Mouse (Mus musculus) left cerebral cortex, postnatal 10 days (tissue): ENCODE measurements around the gene Gse1. TPM values are rescaled to one million over a fixed set of nuclear protein-coding genes. Genes with fewer than 3 reads are reported as not detected.
A peak's percentile ranks its signal among the peaks of the same experiment; 100 is the strongest.
"Not testable (repeated sequence)": the region's sequence is repeated elsewhere in the genome, so short reads cannot be mapped to it uniquely, and the experiment has no call there.

ENCODE experiments used
- DNase-seq, 2 experiments: peaks; one replicate each; pipeline ENCODE4 v3.0.0; 2021 to 2022; ENCODE audit warnings: low spot score in 2 of 2, mixed read lengths in 1 of 2; ENCODE audit errors: extremely low spot score in 1 of 2
- intact Hi-C: fragments of 180-260 bp; cut with DNase I; formaldehyde crosslinking; loops from one replicate; pipeline ENCODE4 v1.15.1; 2025
- total RNA-seq, 2 experiments: library from RNA; stranded (reverse); gene quantifications; 2 replicates each; pipeline ENCODE4 v1.2.3; 2021

Gene Gse1
- total RNA-seq, 2 experiments from 2014 or later = 41.7 to 45.3 TPM

- no peak for DNase-seq
- intact Hi-C loops = no loop called here
Measured at GRCm38 (mm10) chr8:120328361-120329022, 100.2 kb downstream of the Gse1 start.

DNA sequence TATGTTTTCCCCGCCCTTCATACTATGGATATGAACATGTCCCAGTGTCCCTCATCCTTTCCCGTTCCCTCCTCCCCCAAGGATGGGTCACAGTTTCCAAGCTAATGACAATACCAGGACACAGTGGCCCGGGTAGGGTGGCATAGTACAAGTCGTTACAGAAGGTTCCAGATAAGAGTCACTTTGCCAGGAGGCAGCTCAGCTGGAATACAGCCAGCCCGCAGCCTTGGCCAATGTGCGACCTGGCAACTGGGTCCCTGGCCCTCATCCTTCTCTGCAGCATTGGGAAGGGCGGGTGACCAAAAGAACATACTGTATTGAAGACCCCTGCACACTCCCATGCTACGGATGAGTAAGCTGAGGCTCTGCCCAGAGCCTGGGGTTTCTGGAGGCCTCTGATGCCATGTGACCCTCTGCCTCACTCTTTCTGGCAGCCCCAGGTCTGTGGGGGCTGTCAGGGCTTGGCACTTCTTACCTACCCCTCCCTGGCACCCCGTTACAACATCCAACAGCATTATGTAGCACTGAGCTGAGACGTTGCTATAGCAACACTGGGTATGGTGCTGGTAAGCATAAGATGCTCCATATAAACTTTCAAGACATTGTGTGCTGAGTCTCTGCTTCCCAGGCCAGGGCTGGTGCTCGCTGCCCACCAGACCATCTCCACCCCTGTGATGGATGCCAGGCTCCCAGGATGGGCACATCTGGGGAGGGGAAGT lies 100.9 kb downstream of the Gse1 start:
- intact Hi-C loops = no loop called here
- no peak for DNase-seq

- DNase-seq = no peak
Measured at GRCm38 (mm10) chr8:120331027-120331426, 102.8 kb downstream of the Gse1 start.

GRCm38 (mm10) chr8:120332379-120333229 lies 104.3 kb downstream of the Gse1 start:
- no peak for DNase-seq
- intact Hi-C loops = no loop called here

More at GRCm38 (mm10) chr8:120331027-120331426, 102.8 kb downstream of the Gse1 start:
- intact Hi-C loops = no loop called here

- intact Hi-C loops = no loop called here
- no peak for DNase-seq
Measured at GRCm38 (mm10) chr8:120333681-120334080, 105.4 kb downstream of the Gse1 start.

DNA sequence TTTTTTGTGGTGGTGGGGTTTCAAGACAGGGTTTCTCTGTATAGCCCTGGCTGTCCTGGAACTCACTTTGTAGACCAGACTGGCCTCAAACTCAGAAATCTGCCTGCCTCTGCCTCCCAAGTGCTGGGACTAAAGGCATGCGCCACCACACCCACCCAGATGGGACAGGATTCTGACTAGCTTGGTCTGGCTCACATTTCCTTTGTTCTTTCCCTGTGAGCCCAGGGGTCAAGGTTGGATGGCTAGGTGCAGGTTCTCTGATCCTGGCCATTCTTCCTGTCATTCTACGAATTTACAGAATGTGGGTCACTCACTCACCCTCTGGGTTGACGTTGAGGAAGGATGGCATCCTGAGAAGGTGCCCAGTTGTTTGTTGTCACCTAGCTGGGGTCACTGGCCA lies 106.0 kb downstream of the Gse1 start:
- intact Hi-C loops, DNase-seq: not testable (repeated sequence)

GRCm38 (mm10) chr8:120334878-120335261 lies 106.6 kb downstream of the Gse1 start:
- intact Hi-C loops = no loop called here
- DNase-seq = peak in 1 of 2 experiments; percentile 66

DNA sequence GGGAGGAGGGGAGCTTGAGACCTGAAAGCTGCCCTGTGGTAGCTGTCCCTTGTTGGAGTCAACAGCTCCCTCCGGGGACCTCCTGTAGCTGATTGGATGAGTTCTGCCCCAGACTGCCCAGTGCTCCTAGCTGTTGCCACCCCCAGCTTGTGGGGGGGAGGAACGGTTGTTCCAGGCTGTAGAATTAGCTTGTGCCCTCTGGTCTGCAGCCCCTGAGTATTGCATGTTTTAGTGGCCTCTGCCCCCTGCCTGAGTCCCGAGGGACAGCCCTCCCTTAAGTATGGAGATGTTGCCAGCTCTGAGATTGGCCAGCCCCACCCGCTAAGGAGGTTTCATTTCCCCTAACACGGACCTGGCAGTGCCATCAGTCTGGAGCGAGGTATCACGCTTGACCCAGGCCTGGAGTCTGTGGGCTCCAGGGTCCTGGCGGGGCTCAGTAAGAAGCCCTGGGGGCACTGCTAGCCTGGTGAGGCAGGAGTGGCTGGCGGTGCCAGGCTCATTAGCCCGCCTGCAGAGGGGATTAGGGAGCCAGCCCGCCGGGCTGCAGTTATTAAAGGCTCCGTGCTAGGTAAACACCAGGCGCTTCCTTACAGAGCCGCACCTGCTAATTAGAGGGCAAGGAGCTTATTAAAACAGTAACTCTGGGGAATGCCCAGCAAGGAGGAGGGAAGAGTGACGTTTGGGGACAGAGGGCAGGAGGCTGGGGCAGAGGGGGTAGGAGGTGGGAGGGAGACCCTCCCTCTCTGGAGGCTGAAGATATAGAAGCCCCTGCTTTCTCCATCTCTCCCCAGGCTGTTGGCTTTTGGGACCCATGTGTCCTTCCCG lies 107.2 kb downstream of the Gse1 start:
- DNase-seq = no peak
- intact Hi-C loops = no loop called here

- DNase-seq = no peak
- intact Hi-C loops = no loop called here
Measured at GRCm38 (mm10) chr8:120336087-120336380, 107.8 kb downstream of the Gse1 start.

DNA sequence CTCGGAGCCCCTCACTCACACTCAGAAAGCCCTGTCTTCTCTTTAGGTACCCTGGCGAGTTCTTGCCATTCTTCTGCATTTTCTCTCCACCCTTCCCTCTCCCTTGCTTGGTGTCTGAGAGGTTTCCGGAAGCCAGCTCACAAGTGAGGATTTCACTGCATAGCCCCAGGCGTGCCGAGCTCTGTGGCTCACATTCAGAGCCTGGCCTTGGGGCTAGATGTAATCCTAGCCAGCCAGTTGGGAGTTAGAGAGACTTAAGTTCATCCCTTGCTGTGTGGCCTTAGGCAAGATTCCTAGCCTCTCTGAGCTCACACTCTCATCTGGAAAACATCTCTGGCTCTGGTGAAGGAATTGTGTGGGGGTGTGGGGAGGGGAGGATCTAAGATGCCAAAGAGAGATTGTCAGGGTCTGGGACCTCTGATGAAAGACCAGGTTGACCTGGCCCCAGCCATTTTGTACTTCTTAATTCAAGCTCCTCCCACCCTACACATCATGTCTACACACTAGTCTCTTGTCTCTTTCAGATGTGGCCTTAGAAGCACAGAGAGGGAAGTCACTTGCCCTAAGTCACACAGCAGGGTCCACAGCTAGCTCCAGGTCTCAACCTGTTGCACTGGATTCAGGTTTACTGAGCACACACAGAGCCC lies 108.8 kb downstream of the Gse1 start:
- intact Hi-C loops = no loop called here
- DNase-seq = no peak

DNA sequence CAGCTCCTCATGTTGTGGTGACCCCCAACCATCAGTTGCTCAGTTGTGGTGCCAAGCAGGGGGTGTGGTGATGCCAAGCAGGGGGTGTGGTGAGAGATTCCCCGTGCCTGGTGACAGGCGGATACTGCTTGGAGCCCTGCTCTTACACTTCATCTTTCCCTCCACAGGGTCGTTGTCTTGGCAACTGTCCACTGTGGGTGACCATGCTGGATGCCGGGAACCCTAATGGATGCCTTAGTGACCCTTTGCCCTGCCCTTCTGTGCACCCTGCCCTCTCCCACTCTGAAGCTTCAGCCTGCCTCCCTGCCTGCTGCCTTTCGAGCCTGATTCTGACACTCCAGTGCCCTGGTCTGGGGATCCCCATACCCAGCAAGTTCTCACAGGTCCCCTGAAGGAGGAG lies 109.4 kb downstream of the Gse1 start:
- intact Hi-C loops = no loop called here

GRCm38 (mm10) chr8:120338678-120339077 lies 110.4 kb downstream of the Gse1 start:
- intact Hi-C loops = no loop called here
- DNase-seq = no peak

More for the DNA sequence above, 109.4 kb downstream of the Gse1 start:
- DNase-seq = no peak

- intact Hi-C loops = no loop called here
- DNase-seq = peak in 1 of 2 experiments; percentile 66
Measured at GRCm38 (mm10) chr8:120339743-120340142, 111.5 kb downstream of the Gse1 start.

GRCm38 (mm10) chr8:120341124-120341523 lies 112.9 kb downstream of the Gse1 start:
- intact Hi-C loops = no loop called here

GRCm38 (mm10) chr8:120342847-120343548 lies 114.7 kb downstream of the Gse1 start:
- intact Hi-C loops = no loop called here
- DNase-seq = no peak

More at GRCm38 (mm10) chr8:120341124-120341523, 112.9 kb downstream of the Gse1 start:
- DNase-seq = no peak

GRCm38 (mm10) chr8:120343582-120343981 lies 115.3 kb downstream of the Gse1 start:
- intact Hi-C loops = no loop called here

DNA sequence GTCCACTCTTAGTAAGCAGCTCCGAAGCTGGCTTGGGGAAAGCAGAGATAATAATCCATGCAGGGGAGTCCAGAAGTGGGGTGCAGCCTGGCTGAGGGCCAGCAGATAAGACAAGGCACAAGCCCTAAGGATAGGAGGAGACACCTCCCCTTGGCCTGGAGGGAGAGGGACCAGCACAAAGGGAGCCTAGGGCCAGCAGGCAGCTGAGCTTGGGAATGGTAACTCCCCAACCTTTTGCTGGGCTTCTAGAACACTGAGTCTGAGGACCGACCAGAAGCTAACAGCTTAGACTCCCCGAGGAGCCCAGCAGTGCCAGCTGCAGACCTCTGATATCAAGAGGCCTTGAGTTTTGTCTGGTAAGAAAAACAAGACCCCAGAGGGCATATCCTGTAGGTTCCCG lies 115.9 kb downstream of the Gse1 start:
- intact Hi-C loops = no loop called here
- no peak for DNase-seq

More at GRCm38 (mm10) chr8:120343582-120343981, 115.3 kb downstream of the Gse1 start:
- DNase-seq = no peak

DNA sequence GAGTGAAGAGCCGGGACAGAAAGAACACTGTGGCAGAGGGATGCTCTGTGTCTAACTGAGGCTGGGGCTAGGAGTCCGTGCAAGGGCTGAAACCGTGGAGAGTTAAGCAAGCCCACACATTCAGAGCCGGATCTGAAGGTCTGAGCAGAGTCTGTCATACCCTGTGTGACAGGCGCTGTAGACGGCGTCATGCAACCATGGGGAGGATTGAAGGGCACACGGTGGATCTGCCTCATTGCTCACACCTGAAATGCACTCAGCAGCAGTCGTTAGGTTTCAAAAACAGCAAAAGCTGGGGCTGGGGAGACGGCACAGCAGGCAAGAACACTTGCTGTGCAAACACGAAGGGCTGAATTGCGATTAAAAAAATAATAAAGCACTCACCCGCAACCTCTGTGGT lies 116.3 kb downstream of the Gse1 start:
- DNase-seq = no peak
- intact Hi-C loops = no loop called here
